Mouse (Mus musculus) lung, embryonic 16.5 days (tissue): ENCODE measurements around the gene Tmprss12. TPM values are rescaled to one million over a fixed set of nuclear protein-coding genes. Genes with fewer than 3 reads are reported as not detected.
"Not testable (repeated sequence)": the region's sequence is repeated elsewhere in the genome, so short reads cannot be mapped to it uniquely, and the experiment has no call there.

ENCODE experiments used
- ATAC-seq: fragments of 200-750 bp; cut with Nextera tagmentation; 2 replicates; pipeline ENCODE4 v1.8.0; 2017; ENCODE audit warnings: low read depth, mild to moderate bottlenecking, moderate library complexity
- H3K27ac ChIP-seq: fragments of 300-500 bp; sonication (generic); 2 replicates; pipeline ENCODE4 v1.5.1; 2014; ENCODE audit warnings: mild to moderate bottlenecking, control low read depth, low read length
- H3K27me3 ChIP-seq: fragments of 300-500 bp; sonication (generic); 2 replicates; pipeline ENCODE4 v1.6.1; 2014; ENCODE audit warnings: low read depth, low read length, mixed read lengths; ENCODE audit not compliant: control insufficient read depth, insufficient read depth
- H3K36me3 ChIP-seq: fragments of 300-500 bp; sonication (generic); 2 replicates; pipeline ENCODE4 v1.6.1; 2014; ENCODE audit warnings: low read length; ENCODE audit not compliant: control insufficient read depth, insufficient read depth
- H3K4me1 ChIP-seq: fragments of 300-500 bp; sonication (generic); replicated peaks from 2 replicates; pipeline ENCODE4 v1.6.1; 2014; ENCODE audit warnings: low read length, mixed read lengths; ENCODE audit not compliant: control insufficient read depth, insufficient read depth
- H3K4me2 ChIP-seq: fragments of 300-500 bp; sonication (generic); 2 replicates; pipeline ENCODE4 v1.6.1; 2014; ENCODE audit warnings: low read depth, low read length, control low read depth
- H3K4me3 ChIP-seq: fragments of 300-500 bp; sonication (generic); 2 replicates; pipeline ENCODE4 v1.5.1; 2014; ENCODE audit warnings: mild to moderate bottlenecking, low read length, control low read depth
- H3K9ac ChIP-seq: fragments of 300-500 bp; sonication (generic); 2 replicates; pipeline ENCODE4 v1.6.1; 2014; ENCODE audit warnings: low read length, control low read depth
- H3K9me3 ChIP-seq: fragments of 300-500 bp; sonication (generic); 2 replicates; pipeline ENCODE4 v1.6.1; 2016; ENCODE audit warnings: low read length; ENCODE audit not compliant: control insufficient read depth
- WGBS: fragments of 180-500 bp; shearing (Covaris S2); extraction: QIAGEN DNeasy Blood & Tissue Kit; methylation state at CpG from one replicate; pipeline ENCODE4 v1.1.7; 2014; 5-methylcytosine and 5-hydroxymethylcytosine counted together
- polyA plus RNA-seq: library from polyadenylated mRNA; unstranded; fragments of >200 nt; fragmentation: Nextera tagmentation; extraction: Ambion mirVana; gene quantifications from 2 replicates; pipeline ENCODE4 v1.2.1, GENCODE M21; 2015

Gene Tmprss12
- polyA plus RNA-seq, 1 experiment from 2014 or later: not detected

DNA sequence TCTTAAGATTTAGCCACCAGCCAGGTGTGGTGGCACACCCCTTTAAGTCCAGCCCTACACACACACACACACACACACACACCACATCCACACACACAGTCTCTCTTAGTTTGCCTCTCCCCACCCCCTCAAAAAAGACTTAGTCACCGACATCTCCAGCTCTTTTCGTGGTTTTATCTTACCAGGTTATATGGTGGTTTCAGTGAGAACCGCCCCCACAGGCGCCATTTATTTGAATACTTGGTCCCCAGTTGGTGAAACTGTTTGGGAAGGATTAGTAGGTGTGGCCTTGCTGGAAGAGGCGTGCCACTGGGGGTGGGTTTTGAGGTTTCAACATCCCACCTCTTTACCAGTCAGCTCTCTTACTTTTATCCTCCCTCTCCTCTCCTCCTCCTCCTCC, 17.2 kb downstream of the Tmprss12 start:
- WGBS: 91% methylated on average over 5 of the region's 5 CpGs
- Histone ChIP-seq H3K27me3 (no peaks in the 10 kb centered on the region), H3K9ac (no peak overlapping the region), H3K36me3 (no peaks in the 10 kb centered on the region), H3K4me2 (no peak overlapping the region), H3K27ac (no peak overlapping the region), H3K4me1 (no peaks in the 10 kb centered on the region), H3K4me3 (no peak overlapping the region), H3K9me3 (no peaks in the 10 kb centered on the region)
- no peak for ATAC-seq

DNA sequence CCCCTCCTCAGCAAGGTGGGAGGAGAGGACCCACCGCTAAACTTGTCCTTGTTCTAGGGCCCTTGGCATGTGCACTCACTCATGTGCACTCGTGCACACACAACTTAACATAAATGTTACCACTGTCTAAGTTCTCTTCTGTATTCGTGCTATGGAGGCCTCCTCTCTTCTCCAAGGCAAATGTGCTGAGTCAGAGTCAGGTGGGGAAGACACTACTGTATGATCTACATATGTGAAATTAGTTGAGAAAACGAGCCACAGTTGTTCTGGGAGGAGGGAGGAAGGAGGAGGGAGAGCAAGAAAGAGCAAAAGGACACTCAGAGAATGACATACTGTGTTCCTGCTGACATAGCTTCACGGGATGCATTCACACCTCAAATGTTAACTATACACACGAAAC, 19.9 kb downstream of the Tmprss12 start:
- Histone ChIP-seq H3K4me3 (no peak overlapping the region), H3K27me3 (no peaks in the 10 kb centered on the region), H3K36me3 (no peaks in the 10 kb centered on the region), H3K4me2 (no peak overlapping the region), H3K27ac (no peak overlapping the region), H3K4me1 (no peaks in the 10 kb centered on the region; the same call in 1 of the 2 replicates), H3K9me3 (no peaks in the 10 kb centered on the region), H3K9ac (no peak overlapping the region)
- ATAC-seq: no peak
- WGBS: 64% methylated on average over 6 of the region's 6 CpGs

DNA sequence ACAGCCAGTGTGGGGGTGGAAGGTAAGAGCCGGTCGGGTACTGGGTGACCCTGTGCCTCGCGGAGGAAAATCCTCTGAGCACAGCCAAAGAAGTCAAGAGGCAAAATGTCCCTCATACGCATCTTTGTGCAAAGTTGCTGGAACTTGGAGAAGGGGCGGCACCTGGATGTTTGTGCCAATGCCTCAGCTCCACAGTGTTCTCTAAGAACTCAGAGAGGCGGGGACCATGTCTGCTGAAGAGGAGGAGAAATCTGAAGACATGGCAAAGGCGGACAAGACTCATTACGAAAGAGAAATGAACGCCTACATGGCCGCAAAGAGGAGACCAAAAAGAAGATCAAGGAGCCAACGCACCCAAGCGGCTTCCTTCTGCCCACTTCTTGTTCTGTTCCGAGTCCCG, 20.9 kb downstream of the Tmprss12 start:
- H3K4me3 ChIP-seq: no peak overlapping the region
- WGBS: 80% methylated on average over 15 of the region's 15 CpGs
- H3K4me2 ChIP-seq: no peak overlapping the region
- H3K9ac ChIP-seq: no peak overlapping the region
- H3K27ac ChIP-seq: no peak overlapping the region
- no peaks in the 10 kb centered on the region; the same call in 1 of the 2 replicates for H3K4me1 ChIP-seq
- ATAC-seq: no peak
- H3K36me3 ChIP-seq: no peaks in the 10 kb centered on the region
- no peaks in the 10 kb centered on the region for H3K9me3 ChIP-seq
- H3K27me3 ChIP-seq: no peaks in the 10 kb centered on the region

DNA sequence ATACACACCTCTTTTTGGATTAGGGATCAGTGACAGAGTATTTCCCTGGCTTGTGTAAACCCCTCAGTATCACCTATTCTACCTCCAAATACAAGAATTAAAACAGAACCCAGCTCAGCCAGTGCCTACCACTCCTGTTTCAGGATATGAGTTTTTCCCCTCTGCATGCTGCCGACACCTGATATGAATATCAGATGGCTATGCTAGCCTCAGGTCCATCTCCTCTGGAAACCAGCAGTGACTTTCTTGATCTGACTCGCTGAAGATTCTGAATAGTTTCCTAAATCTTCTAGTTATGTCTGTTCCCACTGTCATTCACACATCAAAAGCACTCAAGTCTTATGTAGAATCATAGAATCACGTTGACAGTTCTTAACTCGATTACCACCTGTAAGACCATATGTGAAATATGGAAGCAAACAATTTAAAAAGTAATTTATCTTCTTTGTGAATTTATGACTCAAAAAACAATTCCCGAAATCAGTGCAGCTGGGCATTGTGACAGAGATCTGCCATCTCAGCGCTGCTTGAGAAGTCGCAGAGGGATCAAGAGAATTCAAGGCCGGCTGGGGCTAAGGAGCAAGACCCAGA, 22.9 kb downstream of the Tmprss12 start:
- ATAC-seq: no peak
- 37% methylated on average over 8 of the region's 8 CpGs for WGBS
- Histone ChIP-seq H3K4me3 (peak overlapping the region; percentile 62), H3K4me1 (no peaks in the 10 kb centered on the region; the same call in 1 of the 2 replicates), H3K36me3 (no peaks in the 10 kb centered on the region), H3K9me3 (no peaks in the 10 kb centered on the region), H3K27ac (peak overlapping the region; percentile 98), H3K9ac (no peak overlapping the region; the same call in 1 of the 2 replicates), H3K27me3 (no peaks in the 10 kb centered on the region), H3K4me2 (peak overlapping the region; percentile 84)

DNA sequence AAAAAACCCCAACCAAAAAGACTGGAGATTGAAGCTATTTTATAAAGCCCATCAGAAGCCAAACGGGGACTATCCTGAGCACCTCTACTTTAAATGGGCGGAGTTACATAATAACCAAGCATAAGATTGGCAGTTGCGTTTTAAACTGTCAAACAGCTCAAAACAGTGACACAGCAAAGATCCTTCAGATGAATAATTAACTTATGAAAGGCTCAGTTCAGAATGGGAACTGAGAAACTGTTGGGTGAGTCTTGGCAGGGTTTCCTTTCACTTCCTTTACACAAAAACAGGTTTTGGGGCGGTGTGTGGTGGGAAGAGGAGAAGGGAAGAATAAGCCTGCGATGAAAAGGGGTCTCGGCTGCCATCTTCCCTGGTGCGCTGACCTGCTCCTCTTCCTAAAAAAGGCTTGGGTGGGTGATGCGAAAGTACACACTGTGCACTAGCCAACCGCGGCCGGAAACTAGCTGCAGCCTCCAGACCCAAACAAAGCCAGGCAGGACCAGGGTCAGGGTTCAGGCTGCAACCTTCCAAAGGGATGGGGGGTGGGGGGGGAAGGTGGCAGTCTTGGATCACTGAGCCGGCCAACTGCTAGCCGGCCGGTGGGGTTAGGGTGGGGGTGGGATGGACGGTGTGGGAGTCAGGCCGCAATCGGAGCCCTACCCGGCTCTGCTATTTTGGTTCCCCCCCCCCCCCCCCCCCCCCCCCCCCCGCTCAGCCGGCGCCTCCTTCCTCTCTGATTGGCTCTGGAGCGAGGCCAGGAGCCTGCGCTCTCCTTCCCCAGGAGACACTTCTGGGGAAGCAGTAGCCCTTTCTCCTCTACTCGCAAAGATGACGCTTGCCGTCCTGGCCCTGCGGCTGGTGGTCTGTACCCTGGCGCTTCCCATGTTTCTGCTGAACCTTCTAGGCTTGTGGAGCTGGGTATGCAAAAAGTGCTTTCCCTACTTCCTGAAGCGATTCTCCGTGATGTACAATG, 23.7 kb downstream of the Tmprss12 start, which contains the start of gene Mettl7a1:
Gene Mettl7a1, plus strand, starts transcription at position 122 of the 973 bp plus-strand sequence.
- Histone ChIP-seq H3K9ac (peak within 1 kb of the TSS; percentile 70), H3K36me3 (no peaks in the 10 kb centered on the region), H3K9me3 (no peaks in the 10 kb centered on the region), H3K4me2 (peak within 1 kb of the TSS; percentile 84), H3K4me1 (no peaks in the 10 kb centered on the region; the same call in 1 of the 2 replicates), H3K27ac (peak within 1 kb of the TSS; percentile 98), H3K4me3 (peak within 1 kb of the TSS; percentile 62), H3K27me3 (no peaks in the 10 kb centered on the region)
- 1% methylated on average over 25 of the region's 30 CpGs for WGBS
- peak; percentile 77 for ATAC-seq

DNA sequence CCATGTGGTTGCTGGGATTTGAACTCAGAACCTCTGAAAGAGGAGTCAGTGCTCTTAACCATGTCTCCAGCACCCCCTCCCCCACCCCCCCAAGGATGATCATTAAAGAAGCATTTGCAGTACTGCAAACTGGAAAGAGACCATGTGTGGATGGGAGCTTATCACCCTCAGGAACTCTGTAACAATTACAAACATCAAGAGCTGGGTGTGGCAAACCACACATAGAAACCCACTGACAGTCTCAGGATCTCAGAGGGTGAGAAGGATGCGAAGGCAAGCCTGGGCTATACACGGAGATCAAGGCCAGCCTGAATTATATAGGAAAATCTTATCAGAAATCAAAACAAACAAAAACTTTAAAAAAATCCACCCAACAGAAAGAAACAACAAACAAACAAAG, 25.6 kb downstream of the Tmprss12 start:
- H3K27me3 ChIP-seq: no peaks in the 10 kb centered on the region
- H3K27ac ChIP-seq: no peak overlapping the region
- 79% methylated on average over 2 of the region's 2 CpGs for WGBS
- H3K4me3 ChIP-seq: no peak overlapping the region
- ATAC-seq: no peak
- H3K4me1 ChIP-seq: no peaks in the 10 kb centered on the region; the same call in 1 of the 2 replicates
- H3K9me3 ChIP-seq: no peaks in the 10 kb centered on the region
- H3K36me3 ChIP-seq: no peaks in the 10 kb centered on the region
- no peak overlapping the region for H3K9ac ChIP-seq
- no peak overlapping the region for H3K4me2 ChIP-seq

DNA sequence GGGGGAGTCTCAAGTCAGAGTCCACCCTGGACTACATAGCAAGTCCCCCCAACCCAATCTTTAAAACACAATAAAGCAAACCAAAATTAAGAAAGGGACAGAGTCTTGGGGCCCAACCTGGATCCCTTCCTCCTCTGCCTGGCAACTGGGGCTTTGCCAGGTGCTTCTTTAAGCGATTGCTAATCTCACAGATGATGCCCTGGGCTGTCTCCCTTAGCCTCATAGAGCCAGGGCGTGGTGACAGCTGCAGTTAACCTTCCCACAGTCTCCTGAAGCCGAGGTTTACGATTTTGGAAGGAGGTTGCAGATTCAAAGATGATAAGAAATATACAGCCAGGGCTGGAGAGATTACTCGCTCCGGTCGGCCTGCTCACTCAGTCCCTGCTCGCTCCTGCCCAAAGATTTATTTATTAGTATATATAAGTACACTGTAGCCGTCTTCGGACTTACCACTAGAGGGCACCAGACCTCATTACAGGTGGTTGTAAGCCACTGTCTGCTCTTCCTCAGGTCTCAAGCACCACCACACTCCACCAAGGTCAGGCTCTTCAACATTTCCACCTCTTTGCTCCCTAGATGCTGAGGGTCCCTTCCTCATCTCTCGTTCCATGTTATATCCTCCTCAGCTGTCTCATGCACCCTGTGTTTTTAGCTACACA, 26.9 kb downstream of the Tmprss12 start:
- not testable (repeated sequence) for H3K9ac ChIP-seq, H3K9me3 ChIP-seq, H3K27ac ChIP-seq, H3K27me3 ChIP-seq, H3K36me3 ChIP-seq, H3K4me1 ChIP-seq, H3K4me2 ChIP-seq, H3K4me3 ChIP-seq
- WGBS: 30% methylated on average over 11 of the region's 11 CpGs
- peak; percentile 29; the same call in 1 of the 2 replicates for ATAC-seq

DNA sequence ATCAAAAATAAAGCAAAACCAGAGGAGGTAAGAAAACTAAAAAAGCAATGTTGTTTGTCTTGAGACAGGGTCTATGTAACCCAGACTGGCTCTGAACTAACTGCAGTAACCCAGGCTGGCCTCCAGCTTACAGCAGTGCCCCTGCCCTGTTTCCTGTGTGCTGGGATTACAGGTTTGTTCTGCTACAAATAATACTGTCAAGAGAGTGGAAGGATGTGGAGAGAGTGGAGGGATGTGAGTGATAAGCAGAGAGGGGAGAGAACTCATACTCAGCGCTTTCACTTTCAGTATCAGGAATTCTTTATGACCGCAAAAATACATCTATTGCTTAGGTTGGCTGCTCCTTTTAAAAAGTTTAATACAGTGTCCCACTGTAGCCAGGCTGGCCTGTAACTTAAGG, 31.7 kb downstream of the Tmprss12 start:
- 0 out of 2 replicates have a peak, but pooled peaks have one; percentile 35 for ATAC-seq
- Histone ChIP-seq H3K27me3 (no peaks in the 10 kb centered on the region), H3K36me3 (no peaks in the 10 kb centered on the region), H3K4me3 (no peak overlapping the region), H3K9ac (no peak overlapping the region), H3K4me2 (no peak overlapping the region), H3K9me3 (no peaks in the 10 kb centered on the region), H3K4me1 (peaks cover 2% of the 10 kb centered on the region), H3K27ac (peak overlapping the region; percentile 2; the same call in 1 of the 2 replicates)
- 56% methylated on average over 2 of the region's 2 CpGs for WGBS
